Mouse (Mus musculus) megakaryocyte, embryonic 14.5 days (primary cell): ENCODE results near the gene Srbd1.

Experiments
- FLI1 ChIP-seq: IDR thresholded peaks from 2 replicates; pipeline ENCODE4 v1.6.1; 2012; ENCODE audit warnings: low read length, inconsistent platforms, mixed read lengths
- GATA1 ChIP-seq: IDR thresholded peaks from 3 replicates; pipeline ENCODE4 v1.6.1; 2012; ENCODE audit warnings: mixed read lengths, low read length, inconsistent platforms, borderline replicate concordance

DNA sequence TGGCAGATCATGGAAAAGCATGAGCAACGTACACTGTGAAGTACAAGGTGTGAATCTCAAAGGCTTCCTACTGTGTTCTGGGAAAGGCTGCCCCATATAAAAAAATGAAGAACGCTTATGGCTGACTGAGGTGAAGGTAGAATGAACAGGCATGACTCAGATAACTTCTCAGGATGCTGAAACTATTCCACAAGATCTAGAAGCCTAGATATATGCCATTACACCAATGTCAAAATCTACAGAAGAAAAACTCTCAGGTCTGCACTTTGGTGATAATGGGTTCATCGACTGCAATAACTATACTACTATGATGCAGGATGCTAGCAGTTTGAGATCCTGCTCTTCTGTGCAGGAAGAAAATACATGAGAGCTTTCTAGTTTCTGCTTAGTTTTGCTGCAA lies 133.1 kb downstream of the Srbd1 start:
- TF ChIP-seq GATA1 = no peak
- TF ChIP-seq FLI1 = no peak
